Mouse (Mus musculus) heart, adult 2 months (tissue): ENCODE data around the gene Spcs3. TPM values are rescaled to one million over a fixed set of nuclear protein-coding genes. Genes with fewer than 3 reads are reported as not detected.

Experiments used
- DNase-seq, 2 experiments: peaks; one replicate each; pipeline ENCODE4 v3.0.0; 2021
- H3K27ac ChIP-seq: fragments of 200-600 bp; 2 replicates; pipeline ENCODE4 v1.8.1; 2022
- H3K27me3 ChIP-seq: fragments of 200-500 bp; 2 replicates; pipeline ENCODE4 v1.6.1; 2012; ENCODE audit warnings: mild to moderate bottlenecking, low read length, inconsistent platforms, mixed read lengths; ENCODE audit not compliant: control insufficient read depth, insufficient read depth
- H3K36me3 ChIP-seq: fragments of 200-500 bp; 2 replicates; pipeline ENCODE4 v1.6.1; 2012; ENCODE audit warnings: low read length, inconsistent platforms; ENCODE audit not compliant: control insufficient read depth, insufficient read depth
- H3K4me1 ChIP-seq: fragments of 200-500 bp; 2 replicates; pipeline ENCODE4 v1.6.1; 2011; ENCODE audit warnings: low read length; ENCODE audit not compliant: control insufficient read depth, insufficient read depth
- H3K4me3 ChIP-seq: fragments of 200-600 bp; 2 replicates; pipeline ENCODE4 v1.8.1; 2022
- H3K79me2 ChIP-seq: fragments of 200-500 bp; replicated peaks from 2 replicates; pipeline ENCODE4 v1.6.1; 2012; ENCODE audit warnings: mild to moderate bottlenecking, inconsistent platforms, low read length, moderate library complexity, mixed read lengths; ENCODE audit not compliant: control insufficient read depth, insufficient read depth
- H3K9ac ChIP-seq: fragments of 200-500 bp; 2 replicates; pipeline ENCODE4 v1.6.1; 2012; ENCODE audit warnings: low read depth, mild to moderate bottlenecking, control low read depth, inconsistent platforms, low read length, mixed read lengths
- CTCF ChIP-seq: fragments of 200-600 bp; IDR thresholded peaks from 2 replicates; pipeline ENCODE4 v1.8.1; 2022; ENCODE audit warnings: antibody characterized with exemption, mild to moderate bottlenecking, moderate library complexity
- EP300 ChIP-seq: fragments of 200-500 bp; IDR thresholded peaks from 2 replicates; pipeline ENCODE4 v1.6.1; 2011; ENCODE audit warnings: low read depth, low read length, control low read depth; ENCODE audit not compliant: insufficient read depth
- POLR2A ChIP-seq: fragments of 200-500 bp; IDR thresholded peaks from 2 replicates; pipeline ENCODE4 v1.6.1; 2011; ENCODE audit warnings: mild to moderate bottlenecking, low read depth, low read length, control low read depth; ENCODE audit not compliant: insufficient read depth
- WGBS: fragments of 180-500 bp; shearing (Covaris S2); methylation state at CpG from one replicate; pipeline ENCODE4 v1.1.7; 2018; 5-methylcytosine and 5-hydroxymethylcytosine counted together
- intact Hi-C: fragments of 180-260 bp; cut with DNase I; formaldehyde crosslinking; loops from one replicate; pipeline ENCODE4 v1.15.1; 2025
- polyA plus RNA-seq: library from polyadenylated mRNA; depleted of rRNA; stranded (reverse); fragments of >200 nt; gene quantifications from 2 replicates; pipeline ENCODE4 v1.2.3, GENCODE M21; 2012
- total RNA-seq, 2 experiments: library from RNA; stranded (reverse); gene quantifications; 2 replicates each; pipeline ENCODE4 v1.2.3; 2021

Gene Spcs3
- total and polyA plus RNA-seq, 3 experiments, result 11.2 to 56.8 (median 44.8) TPM

DNA sequence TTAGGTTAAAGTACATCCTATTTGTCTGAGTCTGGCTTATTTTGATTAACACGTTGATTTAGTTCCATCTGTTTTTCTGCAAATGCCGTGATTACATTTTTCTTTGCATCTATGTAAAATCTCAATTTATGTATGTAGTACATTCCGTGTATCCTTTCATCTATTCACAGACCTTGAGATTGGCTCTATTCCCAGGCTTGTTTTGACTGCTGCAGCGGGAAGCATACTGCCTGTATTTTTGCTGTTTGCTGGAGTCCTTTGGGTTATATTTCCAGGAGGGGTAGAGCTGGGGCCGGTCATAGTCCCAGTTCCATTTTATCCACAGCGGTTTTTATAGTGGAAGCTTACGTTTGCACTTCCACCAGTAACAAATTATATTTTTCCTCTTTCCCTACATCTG, 26.7 kb downstream of the Spcs3 start:
- WGBS, result 65% methylated on average over 7 of the region's 7 CpGs
- Histone ChIP-seq H3K27me3 (no peaks in the 10 kb centered on the region), H3K9ac (no peak overlapping the region), H3K27ac (no peak overlapping the region), H3K36me3 (no peaks in the 10 kb centered on the region), H3K4me3 (no peak overlapping the region), H3K4me1 (peaks cover 1% of the 10 kb centered on the region), H3K79me2 (no peaks in the 10 kb centered on the region)
- TF ChIP-seq POLR2A, result no peak
- no peak for TF ChIP-seq EP300
- no peak for TF ChIP-seq CTCF
- intact Hi-C loops, result loop anchor here (10.0 kb wide), 1 partner anchor 1982 kb away; no protein-coding TSS in a partner anchor
- DNase-seq, result no peak

DNA sequence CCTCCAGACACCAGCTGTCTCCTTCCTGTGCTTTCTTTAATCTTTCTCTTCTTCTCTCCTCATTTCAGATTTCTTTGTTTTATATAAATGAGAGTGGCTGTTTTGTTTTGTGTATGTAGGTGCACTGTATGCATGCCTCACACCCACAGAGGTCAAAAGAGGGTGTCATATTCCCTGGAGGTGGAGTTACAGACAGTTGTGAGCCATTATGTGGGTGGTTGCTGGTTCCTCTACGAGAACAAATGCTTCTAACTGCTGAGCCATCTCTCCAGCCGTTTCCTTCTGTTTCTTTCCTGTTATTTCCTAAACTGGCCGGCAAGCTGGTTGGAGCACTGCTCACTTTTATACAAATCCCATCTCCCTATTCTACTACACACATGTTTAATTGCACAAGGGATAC, 35.9 kb downstream of the Spcs3 start:
- no peak for TF ChIP-seq POLR2A
- no peak for TF ChIP-seq CTCF
- no peak for TF ChIP-seq EP300
- intact Hi-C loops, result loop anchor here (5.0 to 10.0 kb wide), 2 partner anchors 339 to 887 kb away; no protein-coding TSS in a partner anchor
- no peak overlapping the region for H3K9ac ChIP-seq
- no peaks in the 10 kb centered on the region for H3K36me3 ChIP-seq
- no peak overlapping the region for H3K27ac ChIP-seq
- no peak for DNase-seq
- H3K27me3 ChIP-seq, result no peaks in the 10 kb centered on the region
- H3K4me3 ChIP-seq, result no peak overlapping the region
- WGBS, result 35% methylated on average over 3 of the region's 3 CpGs
- no peaks in the 10 kb centered on the region for H3K4me1 ChIP-seq
- H3K79me2 ChIP-seq, result no peaks in the 10 kb centered on the region

- no peaks in the 10 kb centered on the region for H3K36me3 ChIP-seq
- no peak overlapping the region for H3K9ac ChIP-seq
- H3K27me3 ChIP-seq, result no peaks in the 10 kb centered on the region
- no peak overlapping the region for H3K27ac ChIP-seq
- H3K4me3 ChIP-seq, result no peak overlapping the region
- WGBS, result 10% methylated on average over 6 of the region's 6 CpGs
- H3K79me2 ChIP-seq, result no peaks in the 10 kb centered on the region
- intact Hi-C loops, result loop anchor here (5.0 to 10.0 kb wide), 2 partner anchors 338 to 886 kb away; no protein-coding TSS in a partner anchor
- no peak for TF ChIP-seq EP300
- TF ChIP-seq CTCF, result peak; percentile 99
- no peaks in the 10 kb centered on the region for H3K4me1 ChIP-seq
- peak; percentile 21 to 31 for DNase-seq
Observed at GRCm38 (mm10) chr8:54493110-54493509, 36.7 kb downstream of the Spcs3 start.

DNA sequence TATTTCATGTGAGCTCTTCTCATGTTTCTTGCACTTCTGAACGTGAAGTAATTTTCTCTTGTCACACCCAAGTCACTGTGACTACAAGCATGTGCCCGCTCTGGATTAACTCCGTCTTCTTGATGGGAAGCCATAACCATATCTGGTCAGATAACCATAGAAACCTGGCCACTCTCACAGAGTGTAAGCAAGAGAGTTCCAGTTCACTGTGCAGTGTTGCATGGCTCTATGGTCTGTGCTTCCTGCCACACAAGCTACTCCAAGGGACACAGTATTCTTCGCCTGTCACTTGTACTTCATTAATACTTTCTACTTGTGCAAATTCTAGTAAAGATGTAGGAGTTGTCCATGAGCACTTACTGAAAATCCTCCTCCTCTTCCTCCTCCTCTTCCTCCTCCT, 37.9 kb downstream of the Spcs3 start:
- intact Hi-C loops, result loop anchor here (2.0 to 10.0 kb wide), 4 partner anchors 337 to 885 kb away; partner anchors contain the start of gene Vegfc
- 62% methylated on average over 4 of the region's 4 CpGs for WGBS
- H3K27me3 ChIP-seq, result no peaks in the 10 kb centered on the region
- H3K9ac ChIP-seq, result no peak overlapping the region
- H3K4me1 ChIP-seq, result no peaks in the 10 kb centered on the region; the same call in 1 of the 2 replicates
- H3K27ac ChIP-seq, result no peak overlapping the region
- no peak overlapping the region for H3K4me3 ChIP-seq
- H3K36me3 ChIP-seq, result no peaks in the 10 kb centered on the region
- DNase-seq, result no peak
- TF ChIP-seq CTCF (no peak), EP300 (no peak), POLR2A (no peak)
- no peaks in the 10 kb centered on the region for H3K79me2 ChIP-seq

GRCm38 (mm10) chr8:54491057-54491690, 38.6 kb downstream of the Spcs3 start:
- TF ChIP-seq CTCF (peak; percentile 88), POLR2A (no peak)
- DNase-seq, result no peak
- no peak overlapping the region for H3K4me3 ChIP-seq
- H3K36me3 ChIP-seq, result no peaks in the 10 kb centered on the region
- H3K79me2 ChIP-seq, result no peaks in the 10 kb centered on the region
- 20% methylated on average over 6 of the region's 6 CpGs for WGBS
- no peak overlapping the region for H3K27ac ChIP-seq
- H3K4me1 ChIP-seq, result no peaks in the 10 kb centered on the region; the same call in 1 of the 2 replicates
- H3K9ac ChIP-seq, result no peak overlapping the region
- no peaks in the 10 kb centered on the region for H3K27me3 ChIP-seq
- intact Hi-C loops, result loop anchor here (2.0 to 10.0 kb wide), 4 partner anchors 336 to 884 kb away; partner anchors contain the start of gene Vegfc

GRCm38 (mm10) chr8:54488437-54488836, 41.4 kb downstream of the Spcs3 start:
- WGBS, result 86% methylated on average over 4 of the region's 4 CpGs
- Histone ChIP-seq H3K4me3 (no peak overlapping the region), H3K27ac (no peak overlapping the region), H3K79me2 (no peaks in the 10 kb centered on the region), H3K36me3 (no peaks in the 10 kb centered on the region), H3K4me1 (no peaks in the 10 kb centered on the region; the same call in 1 of the 2 replicates), H3K9ac (no peak overlapping the region), H3K27me3 (no peaks in the 10 kb centered on the region)
- no peak for DNase-seq
- intact Hi-C loops, result no loop called here
- TF ChIP-seq EP300 (no peak), CTCF (no peak), POLR2A (no peak)
